Mouse (Mus musculus) G1E (cell line): ENCODE results near the gene Atp2a1. TPM values are rescaled to one million over a fixed set of nuclear protein-coding genes. Genes with fewer than 3 reads are reported as not detected.

Source experiments
- ATAC-seq: 2 replicates; pipeline ENCODE4 v1.8.0; 2016; ENCODE audit warnings: mild to moderate bottlenecking; ENCODE audit not compliant: insufficient number of reproducible peaks, poor library complexity, low FRiP score, severe bottlenecking; ENCODE audit errors: extremely low read depth
- DNase-seq: peaks from one replicate; pipeline ENCODE4 v3.0.0; 2012; ENCODE audit warnings: low spot score
- H3K27me3 ChIP-seq: 2 replicates; pipeline ENCODE4 v1.6.1; 2012; ENCODE audit warnings: mild to moderate bottlenecking, low read length, inconsistent platforms; ENCODE audit not compliant: insufficient read depth
- H3K36me3 ChIP-seq: replicated peaks from 2 replicates; pipeline ENCODE3; 2012; ENCODE audit warnings: mild to moderate bottlenecking, inconsistent platforms
- H3K4me1 ChIP-seq: 2 replicates; pipeline ENCODE4 v1.6.1; 2012; ENCODE audit warnings: low read depth, low read length, inconsistent platforms, mixed read lengths; ENCODE audit not compliant: insufficient read depth
- H3K4me3 ChIP-seq: 2 replicates; pipeline ENCODE4 v1.5.1; 2012; ENCODE audit warnings: low read depth, mild to moderate bottlenecking, inconsistent platforms, low read length, moderate library complexity, mixed read lengths
- H3K9me3 ChIP-seq: replicated peaks from 2 replicates; pipeline ENCODE4 v1.6.1; 2012; ENCODE audit warnings: inconsistent platforms
- CTCF ChIP-seq: IDR thresholded peaks from 2 replicates; pipeline ENCODE4 v1.5.1; 2012; ENCODE audit warnings: low read depth, low read length, inconsistent platforms, mixed read lengths
- GATA1 ChIP-seq: IDR thresholded peaks from 2 replicates; pipeline ENCODE4 v1.6.1; 2012; ENCODE audit warnings: borderline replicate concordance, low read length, inconsistent platforms, mixed read lengths
- GATA2 ChIP-seq: IDR thresholded peaks from 2 replicates; pipeline ENCODE4 v1.6.1; 2012; ENCODE audit warnings: low read depth, low read length, inconsistent platforms, borderline replicate concordance
- POLR2AphosphoS5 ChIP-seq: IDR thresholded peaks from 2 replicates; pipeline ENCODE4 v1.6.1; 2012; ENCODE audit warnings: low read depth, low read length, inconsistent platforms; ENCODE audit not compliant: insufficient replicate concordance
- TAL1 ChIP-seq: conservative IDR thresholded peaks from 2 replicates; pipeline ENCODE4 v1.6.1; 2012; ENCODE audit warnings: low read depth, low read length, inconsistent platforms, mixed read lengths
- polyA plus RNA-seq: library from polyadenylated mRNA; stranded (reverse); fragments of >175 nt; gene quantifications from 2 replicates; pipeline ENCODE4 v1.2.3, GENCODE M21; 2012
- total RNA-seq, 2 experiments: library from RNA; stranded (forward) in 1 of 2; stranded (reverse) in 1 of 2; fragments of 200-1000 nt in 1 of 2; fragments of >200 nt in 1 of 2; fragmentation: Nextera tagmentation in 1 of 2; gene quantifications; 2 replicates each; pipeline ENCODE4 v1.2.3; 2014 to 2017

The Atp2a1 gene
- total and polyA plus RNA-seq, 3 experiments = 0.02 TPM; not detected in 2

DNA sequence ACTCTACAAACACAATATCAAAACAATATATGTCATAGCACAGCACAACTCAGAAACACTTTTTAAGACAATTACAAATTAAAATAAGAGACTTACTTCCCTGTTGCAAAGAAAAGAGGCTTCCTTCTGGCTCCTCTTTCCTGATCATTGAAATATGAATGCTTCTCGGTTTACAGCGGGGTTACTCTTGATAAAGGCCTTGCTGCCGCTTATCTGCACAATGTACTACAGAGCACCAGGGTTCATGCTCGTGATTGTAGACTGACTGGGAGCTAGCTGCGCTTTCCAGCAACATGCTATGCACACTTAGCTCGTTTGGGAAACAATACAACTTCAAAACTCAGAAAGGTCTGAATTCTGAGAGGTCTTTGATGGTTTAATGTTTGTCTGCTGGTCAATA lies 65.7 kb downstream of the Atp2a1 start:
- Histone ChIP-seq H3K9me3 (no peaks in the 10 kb centered on the region), H3K36me3 (peaks cover 24% of the 10 kb centered on the region), H3K4me3 (peak overlapping the region; percentile 61; the same call in 1 of the 2 replicates), H3K27me3 (peaks cover 2% of the 10 kb centered on the region), H3K4me1 (peaks cover 26% of the 10 kb centered on the region)
- ATAC-seq = no peak
- no peak for TF ChIP-seq CTCF
- no peak for TF ChIP-seq TAL1
- TF ChIP-seq GATA1 = no peak
- no peak for TF ChIP-seq GATA2
- TF ChIP-seq POLR2AphosphoS5 = no peak
- no peak for DNase-seq

DNA sequence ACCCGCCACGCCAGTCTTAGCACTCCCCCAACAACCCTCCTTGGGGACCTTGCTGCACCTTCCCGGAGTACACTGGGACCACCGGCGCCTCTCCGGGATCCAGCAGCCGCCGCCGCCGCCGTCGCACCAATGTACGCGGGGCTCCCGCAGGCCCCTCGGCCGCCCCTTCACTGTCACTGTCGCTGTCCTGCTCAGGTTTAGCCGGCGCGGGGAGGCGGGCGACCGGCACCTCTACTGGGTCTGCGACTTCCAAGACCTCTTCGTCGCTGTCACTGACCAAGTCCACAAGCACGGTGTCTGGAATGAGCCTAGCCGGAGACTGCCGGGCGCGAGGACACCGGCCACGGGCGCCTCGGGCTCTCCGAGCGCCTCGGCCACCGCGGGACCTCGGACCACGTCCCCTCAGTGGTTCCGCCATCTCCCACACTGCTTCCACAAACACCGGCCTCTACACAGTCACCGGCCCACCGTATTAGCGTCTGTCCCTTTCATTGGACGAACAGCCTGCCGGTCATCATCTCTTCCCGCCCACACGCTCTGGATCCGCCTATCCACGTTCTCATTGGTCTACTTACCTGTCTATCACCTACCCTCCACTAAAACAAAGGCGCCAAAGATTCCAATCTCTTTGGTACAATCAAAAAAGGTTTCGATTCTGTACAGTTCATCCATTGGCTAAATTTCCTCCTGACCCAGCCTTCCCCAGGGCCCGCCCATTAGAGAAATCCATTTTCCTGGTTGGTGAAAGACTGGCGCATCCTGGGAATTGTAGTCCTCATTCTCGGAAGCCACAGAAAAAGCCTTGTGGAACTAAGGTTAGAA lies 66.4 kb downstream of the Atp2a1 start, which contains the start of gene Nfatc2ip:
Nfatc2ip (minus strand) TSS at position 440 of the 822 bp plus-strand sequence.
- peaks cover 31% of the 10 kb centered on the region for H3K36me3 ChIP-seq
- TF ChIP-seq TAL1 = no peak
- no peak for TF ChIP-seq GATA1
- no peak for TF ChIP-seq CTCF
- no peak for TF ChIP-seq POLR2AphosphoS5
- no peak for TF ChIP-seq GATA2
- no peaks in the 10 kb centered on the region for H3K27me3 ChIP-seq
- peak; percentile 96 for DNase-seq
- peaks cover 26% of the 10 kb centered on the region for H3K4me1 ChIP-seq
- H3K9me3 ChIP-seq = no peaks in the 10 kb centered on the region
- H3K4me3 ChIP-seq = peak within 1 kb of the TSS; percentile 97
- ATAC-seq = peak; percentile 99

Other genes starting within 250 kb of the Atp2a1 start
- gene Sbk1, start 190.5 kb downstream of the Atp2a1 start, total RNA-seq (2014; fragmentation: Nextera tagmentation) = not detected in 2 replicates
- gene Sbk1, start 190.5 kb downstream of the Atp2a1 start, total RNA-seq (2017) = 0.06 and 0.33 TPM in 2 replicates
- gene Sbk1, start 190.5 kb downstream of the Atp2a1 start, polyA plus RNA-seq = 0.26 and 0.31 TPM in 2 replicates
- gene Lat, start 93.5 kb downstream of the Atp2a1 start, total RNA-seq (2014; fragmentation: Nextera tagmentation) = 0.38 and 1.7 TPM in 2 replicates
- 14.6 and 15.6 TPM in 2 replicates for gene Lat, start 93.5 kb downstream of the Atp2a1 start, total RNA-seq (2017)
- 10.1 and 12.7 TPM in 2 replicates for gene Lat, start 93.5 kb downstream of the Atp2a1 start, polyA plus RNA-seq
- gene Spns1, start 85.7 kb downstream of the Atp2a1 start, total RNA-seq (2014; fragmentation: Nextera tagmentation) = 10.5 and 21.4 TPM in 2 replicates
- gene Spns1, start 85.7 kb downstream of the Atp2a1 start, total RNA-seq (2017) = 19.0 and 19.8 TPM in 2 replicates
- gene Spns1, start 85.7 kb downstream of the Atp2a1 start, polyA plus RNA-seq = 55.2 and 55.4 TPM in 2 replicates
- gene Nfatc2ip, start 66.4 kb downstream of the Atp2a1 start, total RNA-seq (2014; fragmentation: Nextera tagmentation) = 16.4 and 22.0 TPM in 2 replicates
- 13.2 and 16.8 TPM in 2 replicates for gene Nfatc2ip, start 66.4 kb downstream of the Atp2a1 start, total RNA-seq (2017)
- gene Nfatc2ip, start 66.4 kb downstream of the Atp2a1 start, polyA plus RNA-seq = 5.0 and 5.9 TPM in 2 replicates
- not detected in 2 replicates for gene Cd19, start 48.2 kb downstream of the Atp2a1 start, total RNA-seq (2014; fragmentation: Nextera tagmentation)
- not detected in 2 replicates for gene Cd19, start 48.2 kb downstream of the Atp2a1 start, total RNA-seq (2017)
- not detected in 2 replicates for gene Cd19, start 48.2 kb downstream of the Atp2a1 start, polyA plus RNA-seq
- 1.7 and 2.9 TPM in 2 replicates for gene Rabep2, start 34.3 kb downstream of the Atp2a1 start, total RNA-seq (2014; fragmentation: Nextera tagmentation)
- 16.0 and 16.1 TPM in 2 replicates for gene Rabep2, start 34.3 kb downstream of the Atp2a1 start, total RNA-seq (2017)
- 21.7 and 28.3 TPM in 2 replicates for gene Rabep2, start 34.3 kb downstream of the Atp2a1 start, polyA plus RNA-seq
- gene Sh2b1, start 12.3 kb upstream of the Atp2a1 start, total RNA-seq (2014; fragmentation: Nextera tagmentation) = 24.0 and 24.6 TPM in 2 replicates
- gene Sh2b1, start 12.3 kb upstream of the Atp2a1 start, total RNA-seq (2017) = 8.3 and 8.9 TPM in 2 replicates
- gene Sh2b1, start 12.3 kb upstream of the Atp2a1 start, polyA plus RNA-seq = 55.6 and 61.5 TPM in 2 replicates
- 89.3 and 123 TPM in 2 replicates for gene Tufm, start 24.3 kb upstream of the Atp2a1 start, total RNA-seq (2014; fragmentation: Nextera tagmentation)
- gene Tufm, start 24.3 kb upstream of the Atp2a1 start, total RNA-seq (2017) = 80.3 and 81.9 TPM in 2 replicates
- gene Tufm, start 24.3 kb upstream of the Atp2a1 start, polyA plus RNA-seq = 59.4 and 126 TPM in 2 replicates
- 301 and 400 TPM in 2 replicates for gene Atxn2l, start 40.3 kb upstream of the Atp2a1 start, total RNA-seq (2014; fragmentation: Nextera tagmentation)
- 27.8 and 32.0 TPM in 2 replicates for gene Atxn2l, start 40.3 kb upstream of the Atp2a1 start, total RNA-seq (2017)
- gene Atxn2l, start 40.3 kb upstream of the Atp2a1 start, polyA plus RNA-seq = 843 and 964 TPM in 2 replicates
- gene Eif3c, start 103.3 kb upstream of the Atp2a1 start, total RNA-seq (2014; fragmentation: Nextera tagmentation) = 580 and 606 TPM in 2 replicates
- gene Eif3c, start 103.3 kb upstream of the Atp2a1 start, total RNA-seq (2017) = 211 and 235 TPM in 2 replicates
- 103 and 114 TPM in 2 replicates for gene Eif3c, start 103.3 kb upstream of the Atp2a1 start, polyA plus RNA-seq
- 1.3 and 3.7 TPM in 2 replicates for gene Apobr, start 121.8 kb upstream of the Atp2a1 start, total RNA-seq (2014; fragmentation: Nextera tagmentation)
- 4.4 and 5.5 TPM in 2 replicates for gene Apobr, start 121.8 kb upstream of the Atp2a1 start, total RNA-seq (2017)
- 4.8 and 4.9 TPM in 2 replicates for gene Apobr, start 121.8 kb upstream of the Atp2a1 start, polyA plus RNA-seq
- 27.9 and 35.1 TPM in 2 replicates for gene Cln3, start 122.7 kb upstream of the Atp2a1 start, total RNA-seq (2014; fragmentation: Nextera tagmentation)
- gene Cln3, start 122.7 kb upstream of the Atp2a1 start, total RNA-seq (2017) = 49.9 and 52.7 TPM in 2 replicates
- 10.9 and 15.4 TPM in 2 replicates for gene Cln3, start 122.7 kb upstream of the Atp2a1 start, polyA plus RNA-seq
- not detected in 2 replicates for gene Il27, start 131.8 kb upstream of the Atp2a1 start, total RNA-seq (2014; fragmentation: Nextera tagmentation)
- not detected in 2 replicates for gene Il27, start 131.8 kb upstream of the Atp2a1 start, total RNA-seq (2017)
- gene Il27, start 131.8 kb upstream of the Atp2a1 start, polyA plus RNA-seq = not detected in 2 replicates
- gene Nupr1, start 167.8 kb upstream of the Atp2a1 start, total RNA-seq (2014; fragmentation: Nextera tagmentation) = 13.4 and 24.8 TPM in 2 replicates
- gene Nupr1, start 167.8 kb upstream of the Atp2a1 start, total RNA-seq (2017) = 0.41 and 1.1 TPM in 2 replicates
- gene Nupr1, start 167.8 kb upstream of the Atp2a1 start, polyA plus RNA-seq = 9.8 and 11.1 TPM in 2 replicates
- gene Sgf29, start 186.2 kb upstream of the Atp2a1 start, total RNA-seq (2014; fragmentation: Nextera tagmentation) = 159 and 175 TPM in 2 replicates
- gene Sgf29, start 186.2 kb upstream of the Atp2a1 start, total RNA-seq (2017) = 36.8 and 57.3 TPM in 2 replicates
- 61.3 and 124 TPM in 2 replicates for gene Sgf29, start 186.2 kb upstream of the Atp2a1 start, polyA plus RNA-seq
- not detected in 2 replicates for gene Sult1a1, start 213.3 kb upstream of the Atp2a1 start, total RNA-seq (2014; fragmentation: Nextera tagmentation)
- gene Sult1a1, start 213.3 kb upstream of the Atp2a1 start, total RNA-seq (2017) = 0.12 and 0.33 TPM in 2 replicates
- not detected in 2 replicates for gene Sult1a1, start 213.3 kb upstream of the Atp2a1 start, polyA plus RNA-seq
- gene Bola2, start 232.3 kb upstream of the Atp2a1 start, total RNA-seq (2014; fragmentation: Nextera tagmentation) = 77.5 and 93.8 TPM in 2 replicates
- gene Bola2, start 232.3 kb upstream of the Atp2a1 start, total RNA-seq (2017) = 117 and 161 TPM in 2 replicates
- 189 and 303 TPM in 2 replicates for gene Bola2, start 232.3 kb upstream of the Atp2a1 start, polyA plus RNA-seq
- 3.5 and 3.8 TPM in 2 replicates for gene Slx1b, start 232.7 kb upstream of the Atp2a1 start, total RNA-seq (2014; fragmentation: Nextera tagmentation)
- gene Slx1b, start 232.7 kb upstream of the Atp2a1 start, total RNA-seq (2017) = 4.5 and 7.0 TPM in 2 replicates
- gene Slx1b, start 232.7 kb upstream of the Atp2a1 start, polyA plus RNA-seq = 4.9 and 8.1 TPM in 2 replicates
- 36.0 and 50.1 TPM in 2 replicates for gene Coro1a, start 244.7 kb upstream of the Atp2a1 start, total RNA-seq (2014; fragmentation: Nextera tagmentation)
- 162 and 174 TPM in 2 replicates for gene Coro1a, start 244.7 kb upstream of the Atp2a1 start, total RNA-seq (2017)
- gene Coro1a, start 244.7 kb upstream of the Atp2a1 start, polyA plus RNA-seq = 178 and 186 TPM in 2 replicates